In genomic region chr9:45294210-45295011, GRCm38 (mm10) we compare ENCODE assay signal across 13 mouse cellular contexts. TPM values are rescaled to one million over a fixed set of nuclear protein-coding genes. Genes with fewer than 3 reads are reported as not detected.
A peak's percentile ranks its signal among the peaks of the same experiment; 100 is the strongest.
DNase-seq lines count a peak whose midpoint lies in the region; ATAC-seq and TF ChIP-seq lines count a peak whose summit lies in the region.
"Had no signal": no experiment of that assay in that cellular context is flagged by ENCODE, and none has a peak within 500 bp of the region (broad histone marks: within the 10 kb centered on the region; RNA-seq: fewer than 3 reads in every experiment).

No protein-coding gene starts in this region.

- H3K4me2 ChIP-seq in midbrain, embryonic 11.5 days, result no peak overlapping the region
- H3K4me2 ChIP-seq in kidney, embryonic 15.5 days, result no peak overlapping the region
- H3K4me2 ChIP-seq: liver, embryonic 13.5 days had no signal

- DNase-seq in midbrain, embryonic 10.5 days (ENCODE audit: low spot score), result peak; percentile 25
- DNase-seq in midbrain, embryonic 11.5 days (ENCODE audit: low spot score, missing footprints), result no peak
- DNase-seq in induced T-regulatory cell, adult 2 months (ENCODE audit: low read depth), result peak; percentile 91
- DNase-seq in splenic B cell, adult 2 months (ENCODE audit: low read depth, low spot score), result peak; percentile 86
- DNase-seq in left cerebral cortex, adult 2 months (ENCODE audit: extremely low spot score in 1 of 2, low spot score in 2 of 2), result no peak
- DNase-seq: adrenal gland, postnatal 25 days; cerebellum, adult 9-10 months; liver, embryonic 13.5 days; midbrain, embryonic 14.5 days had no signal

- no peaks in the 10 kb centered on the region for H3K36me3 ChIP-seq in midbrain, embryonic 10.5 days
- H3K36me3 ChIP-seq in midbrain, embryonic 11.5 days (ENCODE audit: control insufficient read depth, insufficient read depth, low read length), result no peaks in the 10 kb centered on the region
- H3K36me3 ChIP-seq in splenic B cell, adult 2 months (ENCODE audit: control insufficient read depth, insufficient read depth, low read length, poor library complexity, severe bottlenecking), result no peaks in the 10 kb centered on the region
- H3K36me3 ChIP-seq in kidney, embryonic 15.5 days, result no peaks in the 10 kb centered on the region
- H3K36me3 ChIP-seq: liver, embryonic 13.5 days had no signal

- WGBS in midbrain, embryonic 10.5 days, result 45% methylated on average over 10 of the region's 10 CpGs
- WGBS in midbrain, embryonic 11.5 days, result 38% methylated on average over 10 of the region's 10 CpGs
- 54% methylated on average over 10 of the region's 10 CpGs for WGBS in kidney, embryonic 15.5 days

- no peak overlapping the region for H3K9ac ChIP-seq in midbrain, embryonic 11.5 days (ENCODE audit: low read length)
- H3K9ac ChIP-seq in kidney, embryonic 15.5 days, result no peak overlapping the region
- H3K9ac ChIP-seq: liver, embryonic 13.5 days had no signal

- no peak overlapping the region for H3K27ac ChIP-seq in midbrain, embryonic 10.5 days (replicated peaks)
- no peak overlapping the region for H3K27ac ChIP-seq in midbrain, embryonic 11.5 days (ENCODE audit: low read depth, low read length)
- H3K27ac ChIP-seq in left cerebral cortex, adult 2 months, result no peak overlapping the region
- no peak overlapping the region for H3K27ac ChIP-seq in kidney, embryonic 15.5 days
- H3K27ac ChIP-seq: liver, embryonic 13.5 days; stomach, postnatal 0 days had no signal

- H3K4me1 ChIP-seq in midbrain, embryonic 10.5 days, result peaks cover 11% of the 10 kb centered on the region
- no peaks in the 10 kb centered on the region for H3K4me1 ChIP-seq in midbrain, embryonic 11.5 days (ENCODE audit: control insufficient read depth, insufficient read depth, low read length)
- H3K4me1 ChIP-seq in kidney, embryonic 15.5 days, result no peaks in the 10 kb centered on the region

- H3K27me3 ChIP-seq in midbrain, embryonic 10.5 days (ENCODE audit: low read depth, poor library complexity, severe bottlenecking), result peaks cover 15% of the 10 kb centered on the region; the same call in 1 of the 2 replicates
- no peaks in the 10 kb centered on the region for H3K27me3 ChIP-seq in midbrain, embryonic 11.5 days (ENCODE audit: control insufficient read depth, insufficient read depth, low read length)
- H3K27me3 ChIP-seq in splenic B cell, adult 2 months (ENCODE audit: control insufficient read depth, insufficient read depth, low read length, poor library complexity, severe bottlenecking), result no peaks in the 10 kb centered on the region
- H3K27me3 ChIP-seq in kidney, embryonic 15.5 days, result 0 out of 2 replicates have a peak, but pooled peaks cover 4% of the 10 kb centered on the region
- H3K27me3 ChIP-seq: liver, embryonic 13.5 days had no signal

- no peaks in the 10 kb centered on the region for H3K9me3 ChIP-seq in midbrain, embryonic 10.5 days (replicated peaks)
- no peaks in the 10 kb centered on the region for H3K9me3 ChIP-seq in midbrain, embryonic 11.5 days (ENCODE audit: control insufficient read depth, low read length)
- no peaks in the 10 kb centered on the region for H3K9me3 ChIP-seq in kidney, embryonic 15.5 days (replicated peaks)
- H3K9me3 ChIP-seq: liver, embryonic 13.5 days had no signal

- ATAC-seq in midbrain, embryonic 11.5 days (ENCODE audit: low FRiP score), result no peak
- peak; percentile 80 for ATAC-seq in activated CD4-positive, CD25-positive, alpha-beta regulatory T cell, adult 4 months
- no peak for ATAC-seq in kidney, embryonic 15.5 days (replicated peaks; ENCODE audit: low FRiP score)

- intact Hi-C loops in left cerebral cortex, adult 2 months (cut with DNase I), result no loop called here

- no peak overlapping the region for H3K4me3 ChIP-seq in midbrain, embryonic 10.5 days
- no peak overlapping the region for H3K4me3 ChIP-seq in midbrain, embryonic 11.5 days (ENCODE audit: low read depth, low read length)
- H3K4me3 ChIP-seq in left cerebral cortex, adult 2 months, result no peak overlapping the region
- no peak overlapping the region for H3K4me3 ChIP-seq in kidney, embryonic 15.5 days (replicated peaks)
- H3K4me3 ChIP-seq: liver, embryonic 13.5 days had no signal

- no peak for TF ChIP-seq CTCF in left cerebral cortex, adult 2 months (IDR thresholded peaks at IDR 0.05)

RNA-seq across cellular contexts. Expression of gene Tmprss13, which starts 24.5 kb away (rescaled TPM):
- polyA plus RNA-seq in midbrain, embryonic 10.5 days (2016; fragmentation: Nextera tagmentation; extraction: Ambion mirVana), result 0.05 TPM in 1 of 2 replicates, not detected in the other
- polyA plus RNA-seq in midbrain, embryonic 11.5 days (2014; fragmentation: Nextera tagmentation; extraction: Ambion mirVana), result not detected in 2 replicates
- polyA plus RNA-seq in activated CD4-positive, CD25-positive, alpha-beta regulatory T cell, adult 4 months (2017; shearing (Covaris generic)), result 1 to 10 TPM; 8.2 to 9.2 TPM
- total RNA-seq in left cerebral cortex, adult 2 months (2021), result not detected
- polyA plus RNA-seq in kidney, embryonic 15.5 days (2015; fragmentation: Nextera tagmentation; extraction: Ambion mirVana), result 0.23 and 0.38 TPM in 2 replicates
- total RNA-seq: layer of hippocampus, postnatal 10 days had no signal
- polyA plus RNA-seq: liver, embryonic 13.5 days had no signal

RNA-seq across cellular contexts. Expression of gene Il10ra, which starts 25.5 kb away (rescaled TPM):
- 0.62 and 0.89 TPM in 2 replicates for polyA plus RNA-seq in midbrain, embryonic 10.5 days (2016; fragmentation: Nextera tagmentation; extraction: Ambion mirVana)
- polyA plus RNA-seq in midbrain, embryonic 11.5 days (2014; fragmentation: Nextera tagmentation; extraction: Ambion mirVana), result 0.79 and 1.3 TPM in 2 replicates
- 10 to 100 TPM; 44.4 to 57.1 TPM for polyA plus RNA-seq in activated CD4-positive, CD25-positive, alpha-beta regulatory T cell, adult 4 months (2017; shearing (Covaris generic))
- 1 to 10 TPM; 3.0 to 3.3 TPM for total RNA-seq in left cerebral cortex, adult 2 months (2021)
- 0.77 and 1.2 TPM in 2 replicates for polyA plus RNA-seq in kidney, embryonic 15.5 days (2015; fragmentation: Nextera tagmentation; extraction: Ambion mirVana)

Comparison
In these comparisons a context has a peak if more than half of its experiments do, and no peak if none do; other contexts are left out.
1. DNase-seq: peak in midbrain, embryonic 10.5 days (single experiment), induced T-regulatory cell, adult 2 months (single experiment) and splenic B cell, adult 2 months (single experiment); none in midbrain, embryonic 11.5 days (single experiment) and left cerebral cortex, adult 2 months (0 of 2).
2. RNA of gene Il10ra, which starts 25.5 kb away (polyA plus RNA-seq): 44.4 to 57.1 TPM in activated CD4-positive, CD25-positive, alpha-beta regulatory T cell, adult 4 months; 0.77 to 1.2 TPM in kidney, embryonic 15.5 days, 0.62 to 0.89 TPM in midbrain, embryonic 10.5 days and 0.79 to 1.3 TPM in midbrain, embryonic 11.5 days; every median in the first group is over 10 times any median in the second.